Mouse (Mus musculus) neural tube, embryonic 10.5 days (tissue): ENCODE measurements at regions not wholly inside any gene's neighbourhood (a gene's known extent, or its start where the extent isn't known, plus 50 kb on each side); places are given as distances from the start of the nearest gene placed in this dataset.

Experiments
- DNase-seq: peaks from one replicate; pipeline ENCODE4 v3.0.0-alpha.2; 2017; ENCODE audit warnings: low spot score; ENCODE audit errors: extremely low spot score

GRCm38 (mm10) chr15:50246418-50247186 is 3638.1 kb upstream of the Gm7489 start:
- no peak for DNase-seq

GRCm38 (mm10) chr15:50260057-50260456 is 3624.6 kb upstream of the Gm7489 start:
- DNase-seq = no peak

GRCm38 (mm10) chr15:50261245-50261872 is 3623.3 kb upstream of the Gm7489 start:
- peak; percentile 52 for DNase-seq

- DNase-seq = no peak
These were observed 3617.2 kb upstream of the Gm7489 start for GRCm38 (mm10) chr15:50267542-50267941.

- no peak for DNase-seq
These were observed 3613.1 kb upstream of the Gm7489 start for GRCm38 (mm10) chr15:50271646-50272045.

- DNase-seq = no peak
These were observed 3602.1 kb upstream of the Gm7489 start for GRCm38 (mm10) chr15:50282576-50282975.

- DNase-seq = no peak
These were observed 3601.2 kb upstream of the Gm7489 start for GRCm38 (mm10) chr15:50283491-50283890.

- DNase-seq = no peak
These were observed 3582.9 kb upstream of the Gm7489 start for GRCm38 (mm10) chr15:50301831-50302230.

GRCm38 (mm10) chr15:50304085-50304484 is 3580.6 kb upstream of the Gm7489 start:
- no peak for DNase-seq

GRCm38 (mm10) chr15:50320796-50321195 is 3563.9 kb upstream of the Gm7489 start:
- no peak for DNase-seq

GRCm38 (mm10) chr15:50345536-50345935 is 3539.2 kb upstream of the Gm7489 start:
- DNase-seq = no peak

GRCm38 (mm10) chr15:50346953-50347352 is 3537.8 kb upstream of the Gm7489 start:
- DNase-seq = no peak

GRCm38 (mm10) chr15:50360033-50360988 is 3524.4 kb upstream of the Gm7489 start:
- no peak for DNase-seq

GRCm38 (mm10) chr15:50361334-50361733 is 3523.4 kb upstream of the Gm7489 start:
- no peak for DNase-seq

- DNase-seq = no peak
These were observed 3522.8 kb upstream of the Gm7489 start for GRCm38 (mm10) chr15:50361751-50362507.

GRCm38 (mm10) chr15:50400006-50400781 is 3484.5 kb upstream of the Gm7489 start:
- no peak for DNase-seq

GRCm38 (mm10) chr15:50401386-50401785 is 3483.3 kb upstream of the Gm7489 start:
- no peak for DNase-seq

- no peak for DNase-seq
These were observed 3482.2 kb upstream of the Gm7489 start for GRCm38 (mm10) chr15:50402551-50402950.

- no peak for DNase-seq
These were observed 3480.8 kb upstream of the Gm7489 start for GRCm38 (mm10) chr15:50403883-50404282.

GRCm38 (mm10) chr15:50408985-50409384 is 3475.7 kb upstream of the Gm7489 start:
- DNase-seq = no peak
